Mouse (Mus musculus): ENCODE results near the gene Tst.

GRCm38 (mm10) chr15:78449131-78449530 lies 43.4 kb upstream of the Tst start:
- TF ChIP-seq JUND (conservative IDR thresholded peaks at IDR 0.05; ENCODE audit: low read depth, low read length) (no peak), ZNF384 (IDR thresholded peaks at IDR 0.05; ENCODE audit: low read depth, low read length) (no peak), CTCF (conservative IDR thresholded peaks at IDR 0.05 in 1 of 2, IDR thresholded peaks at IDR 0.05 in 1 of 2; ENCODE audit: low read depth in 2 of 2, low read length in 2 of 2) (no peak), BHLHE40 (IDR thresholded peaks at IDR 0.05; ENCODE audit: low read depth, low read length) (peak; percentile 47), SMC3 (IDR thresholded peaks at IDR 0.05; ENCODE audit: low read depth, low read length) (no peak), MEF2A (IDR thresholded peaks at IDR 0.05; ENCODE audit: borderline replicate concordance, low read depth, low read length) (no peak; the same call in 1 of the 2 replicates), USF1 (IDR thresholded peaks at IDR 0.05; ENCODE audit: low read depth, low read length) (no peak), POLR2A (IDR thresholded peaks at IDR 0.05; ENCODE audit: low read depth, low read length) (no peak), ZKSCAN1 (IDR thresholded peaks at IDR 0.05; ENCODE audit: borderline replicate concordance, low read depth, low read length) (no peak), POLR2AphosphoS2 (IDR thresholded peaks at IDR 0.05; ENCODE audit: low read depth, low read length) (no peak), EP300 (IDR thresholded peaks at IDR 0.05; ENCODE audit: low read length) (no peak)
